Mouse (Mus musculus) ES-E14 (cell line): ENCODE data around the gene Pck2.

Source experiments
- CHD2 ChIP-seq: IDR thresholded peaks from 2 replicates; pipeline ENCODE4 v1.6.1; 2014; ENCODE audit warnings: mild to moderate bottlenecking, low read depth, low read length, inconsistent platforms
- HCFC1 ChIP-seq: IDR thresholded peaks from 2 replicates; pipeline ENCODE4 v1.6.1; 2012; ENCODE audit warnings: low read length, inconsistent platforms, borderline replicate concordance; ENCODE audit not compliant: insufficient read depth
- ZC3H11A ChIP-seq: IDR thresholded peaks from 2 replicates; pipeline ENCODE4 v1.6.1; 2012; ENCODE audit warnings: low read depth, mild to moderate bottlenecking, inconsistent platforms, low read length, borderline replicate concordance
- ZNF384 ChIP-seq: IDR thresholded peaks from 2 replicates; pipeline ENCODE4 v1.6.1; 2012; ENCODE audit warnings: low read depth, low read length, inconsistent platforms

DNA sequence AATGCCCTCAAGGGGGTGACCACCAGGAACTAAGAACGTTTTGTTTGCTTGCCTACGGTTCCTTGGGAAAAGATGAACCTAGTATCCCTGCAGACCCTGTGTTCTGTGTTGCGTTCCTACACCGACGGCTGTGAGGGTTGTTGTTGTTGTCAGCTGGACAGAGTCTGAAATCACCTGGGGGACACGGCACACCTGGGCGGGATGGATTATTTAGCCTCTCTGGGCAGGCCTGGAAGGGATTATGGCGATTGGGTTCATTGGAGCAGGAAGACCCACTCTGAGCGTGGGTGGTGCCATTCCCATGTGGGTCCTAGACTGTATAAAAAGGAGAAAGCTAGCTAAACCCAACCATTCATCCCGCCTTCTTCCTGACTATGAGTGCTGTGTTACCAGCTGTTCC is 21.8 kb downstream of the Pck2 start:
- TF ChIP-seq CHD2 (no peak), HCFC1 (no peak), ZC3H11A (no peak), ZNF384 (no peak)
